Mouse (Mus musculus) liver, adult 2 months (tissue): ENCODE results near the gene Olfr639.

Experiments used
- CTCF ChIP-seq: fragments of 200-500 bp; IDR thresholded peaks from 2 replicates; pipeline ENCODE4 v1.5.1; 2011; ENCODE audit warnings: low read depth, low read length, control low read depth
- POLR2A ChIP-seq: fragments of 200-500 bp; IDR thresholded peaks from 2 replicates; pipeline ENCODE4 v1.6.1; 2011; ENCODE audit warnings: low read length, control low read depth; ENCODE audit not compliant: insufficient read depth; ENCODE audit errors: extremely low read depth

DNA sequence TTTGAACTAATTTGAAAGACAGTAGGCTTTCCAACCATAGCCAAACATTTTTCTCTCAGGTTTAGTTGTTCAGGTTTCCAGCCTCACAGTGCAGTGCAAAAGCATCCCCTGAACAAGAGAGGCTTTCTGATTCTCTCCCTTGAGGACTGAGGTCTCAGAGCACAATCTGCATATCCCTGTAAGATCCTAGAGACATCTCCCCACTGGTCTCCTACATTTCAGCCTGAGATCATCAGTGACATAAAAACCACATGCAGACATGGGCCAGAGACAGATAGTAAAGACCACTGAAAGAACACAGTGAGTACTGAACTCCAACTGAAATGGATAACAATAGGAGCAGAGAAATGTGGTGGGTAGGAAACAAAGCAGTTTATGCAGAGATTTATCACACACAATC is 18.7 kb downstream of the Olfr639 start, which contains the start of gene Olfr638:
- TF ChIP-seq CTCF (no peak), POLR2A (no peak)
